Mouse (Mus musculus): ENCODE data around the gene Usp20. TPM values are rescaled to one million over a fixed set of nuclear protein-coding genes. Genes with fewer than 3 reads are reported as not detected.

Gene Usp20
- polyA plus RNA-seq, 1 experiment from 2014 or later: 11.1 TPM

- no peak for ATAC-seq (replicated peaks; ENCODE audit: low FRiP score, low TSS enrichment, low read depth)
- no peak overlapping the region for H3K4me3 ChIP-seq (ENCODE audit: low read depth, low read length)
- H3K36me3 ChIP-seq (ENCODE audit: control insufficient read depth, insufficient read depth, low read length): peaks cover 30% of the 10 kb centered on the region; the same call in 1 of the 2 replicates
- no peak for DNase-seq (ENCODE audit: low spot score)
- H3K9ac ChIP-seq (ENCODE audit: low read length): no peak overlapping the region
- H3K27me3 ChIP-seq (replicated peaks; ENCODE audit: control insufficient read depth, insufficient read depth, low read length): no peaks in the 10 kb centered on the region
- no peak overlapping the region for H3K4me2 ChIP-seq (ENCODE audit: low read length)
- H3K9me3 ChIP-seq (ENCODE audit: control insufficient read depth, low read length): no peaks in the 10 kb centered on the region
- no peaks in the 10 kb centered on the region for H3K4me1 ChIP-seq (replicated peaks; ENCODE audit: control insufficient read depth, insufficient read depth, low read length)
- no peak overlapping the region for H3K27ac ChIP-seq (ENCODE audit: low read depth)
- WGBS: 85% methylated on average over 8 of the region's 8 CpGs
Observed at GRCm38 (mm10) chr2:31019011-31019410, 36.9 kb downstream of the Usp20 start.

GRCm38 (mm10) chr2:31020202-31020601, 38.1 kb downstream of the Usp20 start:
- no peak overlapping the region for H3K4me2 ChIP-seq (ENCODE audit: low read length)
- no peak for ATAC-seq (replicated peaks; ENCODE audit: low FRiP score, low TSS enrichment, low read depth)
- 86% methylated on average over 2 of the region's 2 CpGs for WGBS
- no peaks in the 10 kb centered on the region for H3K27me3 ChIP-seq (replicated peaks; ENCODE audit: control insufficient read depth, insufficient read depth, low read length)
- no peak for DNase-seq (ENCODE audit: low spot score)
- no peaks in the 10 kb centered on the region for H3K4me1 ChIP-seq (replicated peaks; ENCODE audit: control insufficient read depth, insufficient read depth, low read length)
- H3K27ac ChIP-seq (ENCODE audit: low read depth): no peak overlapping the region
- H3K9me3 ChIP-seq (ENCODE audit: control insufficient read depth, low read length): no peaks in the 10 kb centered on the region
- H3K9ac ChIP-seq (ENCODE audit: low read length): no peak overlapping the region
- H3K4me3 ChIP-seq (ENCODE audit: low read depth, low read length): no peak overlapping the region
- peaks cover 30% of the 10 kb centered on the region; the same call in 1 of the 2 replicates for H3K36me3 ChIP-seq (ENCODE audit: control insufficient read depth, insufficient read depth, low read length)

GRCm38 (mm10) chr2:31023940-31024339, 41.9 kb downstream of the Usp20 start:
- Histone ChIP-seq H3K9ac (ENCODE audit: low read length) (no peak overlapping the region), H3K9me3 (ENCODE audit: control insufficient read depth, low read length) (no peaks in the 10 kb centered on the region), H3K27ac (ENCODE audit: low read depth) (no peak overlapping the region), H3K36me3 (ENCODE audit: control insufficient read depth, insufficient read depth, low read length) (peaks cover 38% of the 10 kb centered on the region), H3K4me2 (ENCODE audit: low read length) (no peak overlapping the region), H3K27me3 (replicated peaks; ENCODE audit: control insufficient read depth, insufficient read depth, low read length) (no peaks in the 10 kb centered on the region), H3K4me3 (ENCODE audit: low read depth, low read length) (no peak overlapping the region), H3K4me1 (replicated peaks; ENCODE audit: control insufficient read depth, insufficient read depth, low read length) (no peaks in the 10 kb centered on the region)
- DNase-seq (ENCODE audit: low spot score): no peak
- WGBS: 73% methylated on average over 5 of the region's 5 CpGs
- no peak for ATAC-seq (replicated peaks; ENCODE audit: low FRiP score, low TSS enrichment, low read depth)

- WGBS: 31% methylated on average over 5 of the region's 5 CpGs
- Histone ChIP-seq H3K4me2 (ENCODE audit: low read length) (no peak overlapping the region), H3K36me3 (ENCODE audit: control insufficient read depth, insufficient read depth, low read length) (peaks cover 33% of the 10 kb centered on the region), H3K9me3 (ENCODE audit: control insufficient read depth, low read length) (no peaks in the 10 kb centered on the region), H3K27ac (ENCODE audit: low read depth) (no peak overlapping the region), H3K4me3 (ENCODE audit: low read depth, low read length) (no peak overlapping the region), H3K4me1 (replicated peaks; ENCODE audit: control insufficient read depth, insufficient read depth, low read length) (no peaks in the 10 kb centered on the region), H3K27me3 (replicated peaks; ENCODE audit: control insufficient read depth, insufficient read depth, low read length) (no peaks in the 10 kb centered on the region), H3K9ac (ENCODE audit: low read length) (no peak overlapping the region)
- DNase-seq (ENCODE audit: low spot score) (peak; percentile 76), ATAC-seq (replicated peaks; ENCODE audit: low FRiP score, low TSS enrichment, low read depth) (peak; percentile 24; the same call in 1 of the 2 replicates)
Observed at GRCm38 (mm10) chr2:31024618-31025370, 42.7 kb downstream of the Usp20 start.

- Histone ChIP-seq H3K27ac (ENCODE audit: low read depth) (no peak overlapping the region), H3K27me3 (replicated peaks; ENCODE audit: control insufficient read depth, insufficient read depth, low read length) (no peaks in the 10 kb centered on the region), H3K36me3 (ENCODE audit: control insufficient read depth, insufficient read depth, low read length) (peaks cover 34% of the 10 kb centered on the region), H3K4me1 (replicated peaks; ENCODE audit: control insufficient read depth, insufficient read depth, low read length) (no peaks in the 10 kb centered on the region), H3K9ac (ENCODE audit: low read length) (no peak overlapping the region), H3K4me2 (ENCODE audit: low read length) (no peak overlapping the region), H3K9me3 (ENCODE audit: control insufficient read depth, low read length) (no peaks in the 10 kb centered on the region), H3K4me3 (ENCODE audit: low read depth, low read length) (no peak overlapping the region)
- ATAC-seq (replicated peaks; ENCODE audit: low FRiP score, low TSS enrichment, low read depth): no peak
- no peak for DNase-seq (ENCODE audit: low spot score)
- 72% methylated on average over 3 of the region's 3 CpGs for WGBS
Observed at GRCm38 (mm10) chr2:31025458-31025857, 43.4 kb downstream of the Usp20 start.

- Histone ChIP-seq H3K36me3 (ENCODE audit: control insufficient read depth, insufficient read depth, low read length) (peaks cover 28% of the 10 kb centered on the region), H3K9me3 (ENCODE audit: control insufficient read depth, low read length) (no peaks in the 10 kb centered on the region), H3K4me1 (replicated peaks; ENCODE audit: control insufficient read depth, insufficient read depth, low read length) (no peaks in the 10 kb centered on the region), H3K4me3 (ENCODE audit: low read depth, low read length) (no peak overlapping the region), H3K27ac (ENCODE audit: low read depth) (no peak overlapping the region), H3K27me3 (replicated peaks; ENCODE audit: control insufficient read depth, insufficient read depth, low read length) (no peaks in the 10 kb centered on the region), H3K4me2 (ENCODE audit: low read length) (no peak overlapping the region), H3K9ac (ENCODE audit: low read length) (no peak overlapping the region)
- WGBS: 67% methylated on average over 8 of the region's 8 CpGs
- DNase-seq (ENCODE audit: low spot score): no peak
- ATAC-seq (replicated peaks; ENCODE audit: low FRiP score, low TSS enrichment, low read depth): no peak
Observed at GRCm38 (mm10) chr2:31026642-31027041, 44.6 kb downstream of the Usp20 start.

GRCm38 (mm10) chr2:31031972-31032371, 49.9 kb downstream of the Usp20 start:
- H3K9ac ChIP-seq (ENCODE audit: low read length): no peak overlapping the region
- no peak overlapping the region for H3K4me3 ChIP-seq (ENCODE audit: low read depth, low read length)
- 92% methylated on average over 7 of the region's 7 CpGs for WGBS
- no peak overlapping the region for H3K27ac ChIP-seq (ENCODE audit: low read depth)
- H3K27me3 ChIP-seq (replicated peaks; ENCODE audit: control insufficient read depth, insufficient read depth, low read length): no peaks in the 10 kb centered on the region
- H3K4me1 ChIP-seq (replicated peaks; ENCODE audit: control insufficient read depth, insufficient read depth, low read length): no peaks in the 10 kb centered on the region
- ATAC-seq (replicated peaks; ENCODE audit: low FRiP score, low TSS enrichment, low read depth) (no peak), DNase-seq (ENCODE audit: low spot score) (no peak)
- H3K4me2 ChIP-seq (ENCODE audit: low read length): no peak overlapping the region
- H3K36me3 ChIP-seq (ENCODE audit: control insufficient read depth, insufficient read depth, low read length): peaks cover 73% of the 10 kb centered on the region
- no peaks in the 10 kb centered on the region for H3K9me3 ChIP-seq (ENCODE audit: control insufficient read depth, low read length)

GRCm38 (mm10) chr2:31036811-31037210, 54.7 kb downstream of the Usp20 start:
- no peak for ATAC-seq (replicated peaks; ENCODE audit: low FRiP score, low TSS enrichment, low read depth)
- H3K27ac ChIP-seq (ENCODE audit: low read depth): no peak overlapping the region
- peaks cover 4% of the 10 kb centered on the region; the same call in 1 of the 2 replicates for H3K9me3 ChIP-seq (ENCODE audit: control insufficient read depth, low read length)
- no peak overlapping the region for H3K9ac ChIP-seq (ENCODE audit: low read length)
- H3K4me3 ChIP-seq (ENCODE audit: low read depth, low read length): no peak overlapping the region
- no peaks in the 10 kb centered on the region for H3K4me1 ChIP-seq (replicated peaks; ENCODE audit: control insufficient read depth, insufficient read depth, low read length)
- H3K4me2 ChIP-seq (ENCODE audit: low read length): no peak overlapping the region
- H3K27me3 ChIP-seq (replicated peaks; ENCODE audit: control insufficient read depth, insufficient read depth, low read length): no peaks in the 10 kb centered on the region
- H3K36me3 ChIP-seq (ENCODE audit: control insufficient read depth, insufficient read depth, low read length): peaks cover 71% of the 10 kb centered on the region
- 90% methylated on average over 6 of the region's 6 CpGs for WGBS
- DNase-seq (ENCODE audit: low spot score): no peak

- 95% methylated on average over 3 of the region's 3 CpGs for WGBS
- Histone ChIP-seq H3K9ac (ENCODE audit: low read length) (no peak overlapping the region), H3K4me1 (replicated peaks; ENCODE audit: control insufficient read depth, insufficient read depth, low read length) (no peaks in the 10 kb centered on the region), H3K4me3 (ENCODE audit: low read depth, low read length) (no peak overlapping the region), H3K4me2 (ENCODE audit: low read length) (no peak overlapping the region), H3K9me3 (ENCODE audit: control insufficient read depth, low read length) (peaks cover 4% of the 10 kb centered on the region; the same call in 1 of the 2 replicates), H3K27ac (ENCODE audit: low read depth) (no peak overlapping the region), H3K27me3 (replicated peaks; ENCODE audit: control insufficient read depth, insufficient read depth, low read length) (no peaks in the 10 kb centered on the region), H3K36me3 (ENCODE audit: control insufficient read depth, insufficient read depth, low read length) (peaks cover 54% of the 10 kb centered on the region)
- no peak for ATAC-seq (replicated peaks; ENCODE audit: low FRiP score, low TSS enrichment, low read depth)
- no peak for DNase-seq (ENCODE audit: low spot score)
Observed at GRCm38 (mm10) chr2:31040043-31040442, 58.0 kb downstream of the Usp20 start.

Measured in intestine, embryonic 14.5 days (tissue).